Mouse (Mus musculus) limb, embryonic 12.5 days (tissue): ENCODE measurements at regions not wholly inside any gene's neighbourhood (a gene's known extent, or its start where the extent isn't known, plus 50 kb on each side); places are given as distances from the start of the nearest gene placed in this dataset.

ENCODE experiments used
- ATAC-seq: fragments of 200-750 bp; cut with Nextera tagmentation; 2 replicates; pipeline ENCODE4 v1.8.0; 2017; ENCODE audit warnings: low read depth, moderate TSS enrichment; ENCODE audit not compliant: insufficient number of reproducible peaks, insufficient read depth, low FRiP score, low TSS enrichment
- H3K27ac ChIP-seq: fragments of 300-500 bp; sonication (generic); 2 replicates; pipeline ENCODE4 v1.5.1; 2016; ENCODE audit warnings: mild to moderate bottlenecking, moderate library complexity
- H3K27me3 ChIP-seq: fragments of 300-500 bp; sonication (generic); 2 replicates; pipeline ENCODE4 v1.6.1; 2016; ENCODE audit warnings: mild to moderate bottlenecking, moderate library complexity
- H3K36me3 ChIP-seq: fragments of 300-500 bp; sonication (generic); 2 replicates; pipeline ENCODE4 v1.6.1; 2016; ENCODE audit warnings: mild to moderate bottlenecking, moderate library complexity
- H3K4me1 ChIP-seq: fragments of 300-500 bp; sonication (generic); replicated peaks from 2 replicates; pipeline ENCODE4 v1.6.1; 2016
- H3K4me2 ChIP-seq: fragments of 300-500 bp; sonication (generic); 2 replicates; pipeline ENCODE4 v1.6.1; 2016; ENCODE audit warnings: mild to moderate bottlenecking, moderate library complexity
- H3K4me3 ChIP-seq: fragments of 300-500 bp; sonication (generic); replicated peaks from 2 replicates; pipeline ENCODE4 v1.5.1; 2016; ENCODE audit warnings: mild to moderate bottlenecking
- H3K9ac ChIP-seq: fragments of 300-500 bp; sonication (generic); replicated peaks from 2 replicates; pipeline ENCODE4 v1.6.1; 2016; ENCODE audit warnings: mild to moderate bottlenecking, moderate library complexity
- H3K9me3 ChIP-seq: fragments of 300-500 bp; sonication (generic); 2 replicates; pipeline ENCODE4 v1.6.1; 2016; ENCODE audit warnings: mild to moderate bottlenecking, moderate library complexity
- WGBS: fragments of 180-500 bp; shearing (Covaris S2); methylation state at CpG from one replicate; pipeline ENCODE4 v1.1.7; 2016; 5-methylcytosine and 5-hydroxymethylcytosine counted together

GRCm38 (mm10) chr17:10105299-10105698, 214.4 kb downstream of the Qk start:
- Histone ChIP-seq H3K4me3 (no peak overlapping the region), H3K9me3 (no peaks in the 10 kb centered on the region), H3K9ac (no peak overlapping the region), H3K4me1 (no peaks in the 10 kb centered on the region), H3K27ac (no peak overlapping the region), H3K36me3 (no peaks in the 10 kb centered on the region), H3K4me2 (no peak overlapping the region), H3K27me3 (no peaks in the 10 kb centered on the region)
- ATAC-seq, result no peak
- WGBS, result 91% methylated on average over 3 of the region's 3 CpGs

GRCm38 (mm10) chr17:10098199-10098598, 221.5 kb downstream of the Qk start:
- Histone ChIP-seq H3K27ac (no peak overlapping the region), H3K36me3 (no peaks in the 10 kb centered on the region), H3K9ac (no peak overlapping the region), H3K27me3 (no peaks in the 10 kb centered on the region; the same call in 1 of the 2 replicates), H3K4me3 (no peak overlapping the region), H3K9me3 (no peaks in the 10 kb centered on the region), H3K4me2 (no peak overlapping the region), H3K4me1 (no peaks in the 10 kb centered on the region)
- WGBS, result 81% methylated on average over 4 of the region's 4 CpGs
- no peak for ATAC-seq

- Histone ChIP-seq H3K27ac (no peak overlapping the region), H3K4me3 (no peak overlapping the region), H3K36me3 (no peaks in the 10 kb centered on the region), H3K4me2 (no peak overlapping the region), H3K9me3 (no peaks in the 10 kb centered on the region), H3K4me1 (no peaks in the 10 kb centered on the region), H3K27me3 (no peaks in the 10 kb centered on the region; the same call in 1 of the 2 replicates), H3K9ac (no peak overlapping the region)
- no peak for ATAC-seq
Observed at GRCm38 (mm10) chr17:10097691-10098090, 222.0 kb downstream of the Qk start.

- no peaks in the 10 kb centered on the region for H3K36me3 ChIP-seq
- peak overlapping the region; percentile 4; the same call in 1 of the 2 replicates for H3K27ac ChIP-seq
- no peaks in the 10 kb centered on the region for H3K9me3 ChIP-seq
- 80% methylated on average over 3 of the region's 3 CpGs for WGBS
- H3K27me3 ChIP-seq, result no peaks in the 10 kb centered on the region; the same call in 1 of the 2 replicates
- no peak for ATAC-seq
- no peaks in the 10 kb centered on the region for H3K4me1 ChIP-seq
- no peak overlapping the region for H3K4me3 ChIP-seq
- H3K4me2 ChIP-seq, result no peak overlapping the region
- no peak overlapping the region for H3K9ac ChIP-seq
Observed at GRCm38 (mm10) chr17:10095841-10096301, 223.8 kb downstream of the Qk start.

DNA sequence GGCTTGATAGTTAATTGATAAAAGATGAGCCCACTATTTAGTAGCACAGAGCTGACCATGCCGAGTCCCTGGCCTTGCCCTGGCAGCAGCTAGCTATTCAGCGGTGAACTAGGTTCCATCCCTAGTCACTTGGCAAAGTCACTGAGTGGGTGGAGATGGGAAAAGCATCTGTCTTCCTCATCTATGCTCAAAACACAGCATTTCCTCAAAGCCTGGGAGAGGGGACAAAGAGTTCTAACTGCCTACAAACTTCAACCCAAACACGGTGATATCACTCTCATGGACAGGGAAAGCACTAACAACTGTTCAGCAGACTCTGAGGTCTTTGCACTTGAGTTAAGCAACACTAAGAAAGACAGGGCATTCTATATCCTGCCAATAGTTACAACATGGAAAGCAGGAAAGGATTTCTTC, 225.5 kb downstream of the Qk start:
- no peaks in the 10 kb centered on the region; the same call in 1 of the 2 replicates for H3K27me3 ChIP-seq
- H3K9me3 ChIP-seq, result no peaks in the 10 kb centered on the region
- ATAC-seq, result no peak
- H3K4me3 ChIP-seq, result no peak overlapping the region
- H3K9ac ChIP-seq, result no peak overlapping the region
- H3K27ac ChIP-seq, result no peak overlapping the region
- no peaks in the 10 kb centered on the region for H3K36me3 ChIP-seq
- H3K4me1 ChIP-seq, result no peaks in the 10 kb centered on the region
- 74% methylated on average over 3 of the region's 3 CpGs for WGBS
- H3K4me2 ChIP-seq, result no peak overlapping the region

GRCm38 (mm10) chr17:10093437-10094107, 226.1 kb downstream of the Qk start:
- H3K4me2 ChIP-seq, result no peak overlapping the region
- no peaks in the 10 kb centered on the region for H3K27me3 ChIP-seq
- H3K4me1 ChIP-seq, result no peaks in the 10 kb centered on the region
- H3K27ac ChIP-seq, result no peak overlapping the region
- H3K9ac ChIP-seq, result no peak overlapping the region
- no peaks in the 10 kb centered on the region for H3K36me3 ChIP-seq
- WGBS, result 63% methylated on average over 8 of the region's 8 CpGs
- no peaks in the 10 kb centered on the region for H3K9me3 ChIP-seq
- H3K4me3 ChIP-seq, result no peak overlapping the region
- no peak for ATAC-seq

DNA sequence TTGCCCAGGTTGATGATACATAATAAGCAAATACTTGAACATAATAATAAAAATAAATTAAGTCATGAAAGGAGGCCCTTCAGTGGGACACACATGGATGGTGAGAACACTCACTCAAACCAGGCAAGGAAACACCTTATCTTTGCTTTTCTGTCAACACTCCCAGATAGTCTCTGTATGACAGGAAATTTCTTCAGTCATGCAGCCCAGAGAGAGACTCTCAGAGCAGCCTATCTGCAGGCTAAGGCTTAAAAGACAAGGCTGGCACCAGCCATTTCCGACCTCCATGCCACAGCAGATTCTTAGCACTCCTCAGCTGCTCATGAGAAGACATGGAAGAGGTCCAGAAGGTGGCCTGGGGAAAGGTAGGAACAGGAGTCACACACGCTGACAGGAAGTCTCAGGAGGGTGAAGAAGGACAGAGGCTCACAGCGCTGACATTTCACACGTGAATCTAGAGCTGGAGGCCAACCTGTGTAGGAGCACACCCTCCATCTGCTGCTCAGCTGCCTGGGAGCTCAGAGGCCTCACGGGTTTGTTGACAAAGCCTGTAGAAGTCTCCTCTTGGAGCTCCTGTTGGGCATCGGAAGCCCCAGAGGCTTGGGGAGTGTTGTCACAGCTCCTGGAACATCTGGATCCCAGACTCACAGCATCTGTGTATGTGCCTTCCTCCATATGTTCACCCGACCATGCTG, 232.3 kb downstream of the Qk start:
- Histone ChIP-seq H3K36me3 (no peaks in the 10 kb centered on the region), H3K27me3 (no peaks in the 10 kb centered on the region), H3K4me3 (no peak overlapping the region), H3K4me2 (no peak overlapping the region), H3K27ac (no peak overlapping the region), H3K9me3 (no peaks in the 10 kb centered on the region), H3K9ac (no peak overlapping the region), H3K4me1 (no peaks in the 10 kb centered on the region)
- 67% methylated on average over 7 of the region's 7 CpGs for WGBS
- ATAC-seq, result no peak

- Histone ChIP-seq H3K36me3 (no peaks in the 10 kb centered on the region), H3K4me1 (no peaks in the 10 kb centered on the region), H3K4me2 (no peak overlapping the region), H3K27ac (no peak overlapping the region), H3K9ac (no peak overlapping the region), H3K9me3 (no peaks in the 10 kb centered on the region), H3K4me3 (no peak overlapping the region), H3K27me3 (no peaks in the 10 kb centered on the region)
- 84% methylated on average over 2 of the region's 2 CpGs for WGBS
- ATAC-seq, result no peak
Observed at GRCm38 (mm10) chr17:10086558-10086957, 233.1 kb downstream of the Qk start.

- H3K9me3 ChIP-seq, result no peaks in the 10 kb centered on the region
- no peak overlapping the region for H3K4me3 ChIP-seq
- no peak for ATAC-seq
- WGBS, result 55% methylated on average over 2 of the region's 2 CpGs
- H3K36me3 ChIP-seq, result no peaks in the 10 kb centered on the region
- H3K27me3 ChIP-seq, result no peaks in the 10 kb centered on the region
- no peak overlapping the region for H3K4me2 ChIP-seq
- H3K9ac ChIP-seq, result no peak overlapping the region
- no peaks in the 10 kb centered on the region for H3K4me1 ChIP-seq
- no peak overlapping the region for H3K27ac ChIP-seq
Observed at GRCm38 (mm10) chr17:10086132-10086531, 233.5 kb downstream of the Qk start.

DNA sequence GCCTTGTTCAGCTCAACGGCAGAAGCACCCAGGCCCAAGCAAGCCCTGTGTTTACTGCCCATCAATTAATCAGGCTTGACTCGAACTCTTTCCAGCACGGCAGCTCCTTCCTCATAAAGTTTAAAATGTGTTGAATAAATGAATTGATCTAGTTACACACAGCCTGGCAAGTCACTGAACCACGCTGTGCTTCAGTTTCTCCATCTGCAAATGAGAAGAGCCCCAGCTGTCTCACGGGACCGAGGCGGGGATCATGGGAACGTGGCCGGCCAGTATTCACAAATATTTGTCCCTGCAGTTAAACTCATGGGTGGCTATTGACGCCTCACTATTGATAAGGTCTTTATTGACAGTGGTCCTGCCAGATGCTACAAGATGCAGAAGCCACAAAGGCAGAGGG, 237.9 kb downstream of the Qk start:
- Histone ChIP-seq H3K9me3 (no peaks in the 10 kb centered on the region), H3K4me2 (no peak overlapping the region), H3K27me3 (no peaks in the 10 kb centered on the region), H3K4me1 (no peaks in the 10 kb centered on the region), H3K9ac (no peak overlapping the region), H3K36me3 (no peaks in the 10 kb centered on the region), H3K27ac (no peak overlapping the region), H3K4me3 (no peak overlapping the region)
- ATAC-seq, result no peak
- WGBS, result 70% methylated on average over 10 of the region's 10 CpGs

- Histone ChIP-seq H3K9ac (no peak overlapping the region), H3K4me2 (no peak overlapping the region), H3K4me3 (no peak overlapping the region), H3K27me3 (no peaks in the 10 kb centered on the region), H3K36me3 (no peaks in the 10 kb centered on the region), H3K27ac (no peak overlapping the region), H3K4me1 (no peaks in the 10 kb centered on the region), H3K9me3 (no peaks in the 10 kb centered on the region)
- 77% methylated on average over 15 of the region's 15 CpGs for WGBS
- no peak for ATAC-seq
Observed at GRCm38 (mm10) chr17:10079853-10080650, 239.6 kb downstream of the Qk start.
